Mouse (Mus musculus) forebrain, embryonic 15.5 days (tissue): ENCODE data around the gene Cga. TPM values are rescaled to one million over a fixed set of nuclear protein-coding genes. Genes with fewer than 3 reads are reported as not detected.

Experiments
- ATAC-seq: fragments of 200-750 bp; cut with Nextera tagmentation; replicated peaks from 2 replicates; pipeline ENCODE4 v1.8.0; 2017; ENCODE audit warnings: mild to moderate bottlenecking, moderate TSS enrichment, moderate library complexity
- H3K27ac ChIP-seq: fragments of 300-500 bp; sonication (generic); replicated peaks from 2 replicates; pipeline ENCODE4 v1.5.1; 2015; ENCODE audit warnings: mild to moderate bottlenecking, inconsistent platforms
- H3K27me3 ChIP-seq: fragments of 300-500 bp; sonication (generic); 2 replicates; pipeline ENCODE4 v1.6.1; 2015; ENCODE audit warnings: inconsistent platforms
- H3K36me3 ChIP-seq: fragments of 300-500 bp; sonication (generic); 2 replicates; pipeline ENCODE4 v1.6.1; 2015; ENCODE audit warnings: mild to moderate bottlenecking, inconsistent platforms
- H3K4me1 ChIP-seq: fragments of 300-500 bp; sonication (generic); 2 replicates; pipeline ENCODE4 v1.6.1; 2015; ENCODE audit warnings: inconsistent platforms
- H3K4me2 ChIP-seq: fragments of 300-500 bp; sonication (generic); replicated peaks from 2 replicates; pipeline ENCODE4 v1.6.1; 2015; ENCODE audit warnings: mild to moderate bottlenecking, inconsistent platforms
- H3K4me3 ChIP-seq: fragments of 300-500 bp; sonication (generic); 2 replicates; pipeline ENCODE4 v1.5.1; 2015; ENCODE audit warnings: mild to moderate bottlenecking, inconsistent platforms
- H3K9ac ChIP-seq: fragments of 300-500 bp; sonication (generic); replicated peaks from 2 replicates; pipeline ENCODE4 v1.6.1; 2015; ENCODE audit warnings: mild to moderate bottlenecking, inconsistent platforms
- H3K9me3 ChIP-seq: fragments of 300-500 bp; sonication (generic); 2 replicates; pipeline ENCODE4 v1.6.1; 2016; ENCODE audit warnings: inconsistent platforms
- WGBS: fragments of 180-500 bp; shearing (Covaris S2); methylation state at CpG from one replicate; pipeline ENCODE4 v1.1.7; 2015; ENCODE audit warnings: mixed read lengths; 5-methylcytosine and 5-hydroxymethylcytosine counted together
- polyA plus RNA-seq: library from polyadenylated mRNA; unstranded; fragments of >200 nt; fragmentation: Nextera tagmentation; extraction: Ambion mirVana; gene quantifications from 2 replicates; pipeline ENCODE4 v1.2.1, GENCODE M21; 2015

Gene Cga
- not detected in 2 replicates for polyA plus RNA-seq

DNA sequence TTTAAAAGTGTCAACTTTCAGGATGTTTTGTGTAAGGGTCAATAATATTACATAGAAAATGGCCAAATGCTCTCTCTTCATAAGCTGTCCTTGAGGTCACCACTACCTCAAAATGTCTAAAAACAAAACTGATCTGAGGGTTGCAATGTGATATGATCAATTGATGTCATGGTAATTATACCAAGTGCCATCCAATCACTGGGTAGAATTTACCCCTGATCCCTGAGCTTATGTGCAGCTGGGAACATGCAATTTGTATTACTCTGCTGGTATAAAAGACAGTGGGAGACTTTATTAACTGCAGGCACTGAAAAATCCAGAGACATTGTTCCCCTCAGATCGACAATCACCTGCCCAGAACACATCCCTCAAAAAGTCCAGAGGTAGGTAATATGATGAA is at the start of gene Cga:
Cga (plus strand) TSS at position 301 of the 400 bp plus-strand sequence.
- Histone ChIP-seq H3K27ac (no peak within 1 kb of the TSS), H3K4me1 (no peaks in the 10 kb centered on the region), H3K4me3 (no peak within 1 kb of the TSS), H3K36me3 (no peaks in the 10 kb centered on the region), H3K27me3 (peaks cover 10% of the 10 kb centered on the region), H3K4me2 (no peak within 1 kb of the TSS), H3K9ac (no peak within 1 kb of the TSS), H3K9me3 (no peaks in the 10 kb centered on the region)
- WGBS, result 61% methylated on average over 1 of the region's 1 CpGs
- ATAC-seq, result no peak

DNA sequence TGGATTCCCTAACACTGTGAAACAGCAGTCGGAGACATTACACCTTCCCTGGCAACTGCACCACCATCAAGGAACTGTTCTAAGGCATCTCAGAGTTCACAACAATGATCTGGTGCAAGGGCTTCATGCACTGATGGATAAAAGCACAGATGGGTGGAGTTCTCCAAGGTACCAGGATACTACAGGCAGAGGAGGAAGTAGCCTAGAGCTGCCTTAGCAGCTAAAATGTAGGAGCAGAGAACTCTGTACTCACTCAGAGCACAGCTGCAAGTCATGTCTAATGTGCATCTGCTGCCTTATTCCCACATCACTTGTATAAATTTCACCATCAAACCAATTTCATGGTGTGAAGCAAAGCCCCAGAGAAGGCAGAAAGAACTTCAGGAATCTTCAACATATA is 49.7 kb upstream of the Cga start:
- Histone ChIP-seq H3K9ac (no peak overlapping the region), H3K4me1 (peaks cover 11% of the 10 kb centered on the region; the same call in 1 of the 2 replicates), H3K27ac (no peak overlapping the region), H3K27me3 (no peaks in the 10 kb centered on the region), H3K4me3 (no peak overlapping the region), H3K36me3 (peaks cover 4% of the 10 kb centered on the region), H3K4me2 (no peak overlapping the region), H3K9me3 (no peaks in the 10 kb centered on the region)
- 100% methylated on average over 1 of the region's 1 CpGs for WGBS
- ATAC-seq, result peak; percentile 9; the same call in 1 of the 2 replicates

DNA sequence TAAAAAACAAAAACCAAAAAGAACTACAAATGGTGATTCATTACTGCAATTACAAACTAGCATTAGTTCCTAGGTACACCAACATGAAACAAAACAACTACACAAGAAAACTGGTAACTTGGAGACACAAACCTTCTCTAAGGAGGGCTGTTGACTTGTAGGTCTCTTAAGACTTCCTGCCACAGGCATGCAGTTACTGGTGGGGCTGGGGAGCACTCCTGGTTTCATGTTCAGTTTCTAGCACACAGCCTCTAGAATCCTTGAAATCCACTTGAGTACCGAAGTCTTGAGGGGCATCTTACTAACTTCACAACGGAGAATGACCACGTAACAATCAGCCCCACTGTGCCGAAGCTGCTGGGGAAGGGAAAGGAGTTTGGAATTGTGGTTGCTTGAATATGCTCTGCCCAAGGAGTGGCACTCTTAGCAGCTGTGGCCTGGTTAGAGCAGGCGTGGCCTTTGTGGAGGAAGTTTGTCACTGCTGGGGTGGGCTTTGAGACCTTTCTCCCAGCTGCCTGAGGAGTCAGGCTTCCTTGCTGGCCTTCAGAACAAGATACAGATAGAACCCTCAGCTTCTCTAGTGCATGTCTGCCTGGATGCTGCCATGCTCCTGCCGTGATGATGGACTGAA is 45.8 kb upstream of the Cga start:
- H3K4me1 ChIP-seq, result peaks cover 7% of the 10 kb centered on the region; the same call in 1 of the 2 replicates
- H3K36me3 ChIP-seq, result peaks cover 4% of the 10 kb centered on the region; the same call in 1 of the 2 replicates
- 90% methylated on average over 6 of the region's 6 CpGs for WGBS
- H3K9ac ChIP-seq, result no peak overlapping the region
- H3K9me3 ChIP-seq, result no peaks in the 10 kb centered on the region
- no peak overlapping the region for H3K4me3 ChIP-seq
- H3K27ac ChIP-seq, result no peak overlapping the region
- H3K4me2 ChIP-seq, result no peak overlapping the region
- no peak for ATAC-seq
- H3K27me3 ChIP-seq, result no peaks in the 10 kb centered on the region

DNA sequence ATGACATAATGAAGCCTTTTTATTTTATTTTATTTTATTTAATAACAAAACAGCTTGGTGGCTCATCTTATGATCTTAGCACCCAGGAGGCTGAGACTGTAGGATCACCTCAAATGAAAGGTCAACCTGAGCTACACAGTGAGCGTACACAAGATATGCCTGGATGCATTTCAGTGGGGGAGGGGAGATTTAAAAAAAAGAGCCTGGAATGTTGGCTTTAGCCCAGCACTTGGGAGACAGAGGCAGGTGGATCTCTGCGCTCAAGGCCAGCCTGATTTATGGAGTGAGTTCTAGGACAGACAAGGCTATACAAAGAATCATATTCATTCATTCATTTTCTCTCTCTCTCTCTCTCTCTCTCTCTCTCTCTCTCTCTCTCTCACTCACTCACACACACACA is 43.4 kb upstream of the Cga start:
- H3K9ac ChIP-seq, result no peak overlapping the region
- 98% methylated on average over 2 of the region's 2 CpGs for WGBS
- no peak for ATAC-seq
- 0 out of 2 replicates have a peak, but pooled peaks cover 3% of the 10 kb centered on the region for H3K4me1 ChIP-seq
- no peaks in the 10 kb centered on the region for H3K9me3 ChIP-seq
- H3K4me3 ChIP-seq, result no peak overlapping the region
- peaks cover 7% of the 10 kb centered on the region; the same call in 1 of the 2 replicates for H3K36me3 ChIP-seq
- H3K27me3 ChIP-seq, result no peaks in the 10 kb centered on the region
- no peak overlapping the region for H3K4me2 ChIP-seq
- no peak overlapping the region for H3K27ac ChIP-seq

DNA sequence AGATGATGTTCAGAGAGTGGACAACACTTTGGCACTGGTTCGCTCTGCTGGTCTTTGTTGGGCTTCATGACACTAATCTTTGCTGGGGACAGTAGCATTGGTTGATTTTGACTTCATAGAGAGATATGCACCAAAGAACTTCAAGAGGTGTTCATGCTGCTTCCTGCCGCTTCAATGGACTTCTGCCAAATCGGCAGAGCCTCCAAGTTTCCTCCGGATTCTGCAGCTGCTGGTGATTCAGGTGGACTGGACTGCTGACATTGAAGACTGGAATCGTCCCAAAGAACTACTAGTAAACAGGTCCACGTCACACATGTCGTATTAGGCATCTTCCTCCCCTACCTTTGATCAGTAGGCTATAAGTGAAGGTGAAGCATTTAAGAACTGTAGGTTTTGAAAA is 41.5 kb upstream of the Cga start:
- H3K4me2 ChIP-seq, result no peak overlapping the region
- no peak for ATAC-seq
- H3K4me3 ChIP-seq, result no peak overlapping the region
- peaks cover 7% of the 10 kb centered on the region; the same call in 1 of the 2 replicates for H3K36me3 ChIP-seq
- 92% methylated on average over 7 of the region's 7 CpGs for WGBS
- H3K27ac ChIP-seq, result no peak overlapping the region
- no peaks in the 10 kb centered on the region for H3K9me3 ChIP-seq
- H3K27me3 ChIP-seq, result no peaks in the 10 kb centered on the region
- no peak overlapping the region for H3K9ac ChIP-seq
- H3K4me1 ChIP-seq, result 0 out of 2 replicates have a peak, but pooled peaks cover 3% of the 10 kb centered on the region

DNA sequence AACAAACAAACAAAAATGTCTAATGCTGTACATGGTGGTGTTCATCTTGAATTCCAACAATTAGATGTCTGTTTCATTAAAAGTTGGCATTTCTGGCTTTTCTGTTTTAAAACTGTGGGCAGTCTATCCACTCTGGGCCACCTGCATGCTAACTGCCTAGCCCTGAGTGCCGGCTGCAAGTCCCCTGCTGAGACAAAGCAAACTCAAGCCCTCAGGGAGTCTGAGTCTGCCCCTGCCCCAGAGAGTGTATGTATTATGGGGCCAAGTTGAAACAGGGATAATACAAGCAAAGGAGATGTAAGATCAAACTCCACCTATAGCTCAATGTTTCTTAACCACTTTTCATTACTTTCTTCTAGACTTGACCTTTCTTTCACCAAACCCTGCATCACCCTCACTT is 37.6 kb upstream of the Cga start:
- no peak overlapping the region for H3K9ac ChIP-seq
- H3K4me2 ChIP-seq, result no peak overlapping the region
- ATAC-seq, result no peak
- no peak overlapping the region for H3K27ac ChIP-seq
- no peak overlapping the region for H3K4me3 ChIP-seq
- H3K9me3 ChIP-seq, result no peaks in the 10 kb centered on the region
- no peaks in the 10 kb centered on the region for H3K27me3 ChIP-seq
- H3K4me1 ChIP-seq, result peaks cover 4% of the 10 kb centered on the region; the same call in 1 of the 2 replicates
- peaks cover 7% of the 10 kb centered on the region; the same call in 1 of the 2 replicates for H3K36me3 ChIP-seq
- 32% methylated on average over 1 of the region's 1 CpGs for WGBS

DNA sequence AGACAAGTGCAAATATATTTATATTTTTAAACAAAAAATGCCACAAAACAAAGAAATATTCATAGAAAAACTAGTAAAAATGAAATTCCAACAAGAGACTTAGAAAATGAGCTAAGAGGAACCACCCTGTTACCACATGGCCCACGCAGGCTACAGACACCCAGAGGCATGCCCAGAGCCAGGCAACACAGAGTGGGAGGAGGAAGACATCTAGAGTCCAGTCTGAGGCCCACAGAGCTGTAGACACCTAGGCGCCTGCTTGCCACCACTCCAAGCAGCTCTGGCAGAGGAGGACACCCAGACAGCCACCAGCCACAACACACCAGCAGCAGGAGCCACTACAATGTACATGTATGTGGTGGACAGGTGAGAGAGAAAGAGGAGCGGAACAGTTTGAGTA is 34.7 kb upstream of the Cga start:
- WGBS, result 93% methylated on average over 3 of the region's 3 CpGs
- Histone ChIP-seq H3K27me3 (no peaks in the 10 kb centered on the region), H3K9ac (no peak overlapping the region), H3K36me3 (no peaks in the 10 kb centered on the region), H3K9me3 (no peaks in the 10 kb centered on the region), H3K27ac (no peak overlapping the region), H3K4me2 (no peak overlapping the region), H3K4me3 (no peak overlapping the region), H3K4me1 (peaks cover 4% of the 10 kb centered on the region; the same call in 1 of the 2 replicates)
- peak; percentile 24; the same call in 1 of the 2 replicates for ATAC-seq

DNA sequence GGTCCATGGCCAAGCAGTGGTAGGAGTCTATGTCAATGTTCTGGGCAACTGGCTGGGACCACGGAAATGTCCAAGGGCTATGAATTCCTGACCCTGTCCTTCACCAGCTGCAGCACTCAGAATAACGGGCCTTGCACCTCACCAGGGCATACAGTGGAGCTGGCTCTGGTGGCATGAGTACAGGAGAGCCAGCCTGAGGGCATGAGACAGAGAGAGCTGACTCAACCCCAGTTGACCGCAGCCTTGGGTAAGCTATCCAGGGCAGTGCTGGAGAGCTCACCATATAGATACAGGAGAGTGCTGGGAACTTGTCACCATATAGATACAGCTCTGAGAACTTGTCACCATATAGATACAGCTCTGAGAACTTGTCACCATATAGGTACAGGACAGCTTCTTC is 34.2 kb upstream of the Cga start:
- WGBS, result 92% methylated on average over 3 of the region's 3 CpGs
- H3K4me2 ChIP-seq, result no peak overlapping the region
- no peaks in the 10 kb centered on the region for H3K9me3 ChIP-seq
- peak; percentile 30; the same call in 1 of the 2 replicates for ATAC-seq
- no peak overlapping the region for H3K4me3 ChIP-seq
- no peaks in the 10 kb centered on the region for H3K36me3 ChIP-seq
- no peaks in the 10 kb centered on the region for H3K27me3 ChIP-seq
- no peak overlapping the region for H3K9ac ChIP-seq
- peaks cover 4% of the 10 kb centered on the region; the same call in 1 of the 2 replicates for H3K4me1 ChIP-seq
- H3K27ac ChIP-seq, result no peak overlapping the region

DNA sequence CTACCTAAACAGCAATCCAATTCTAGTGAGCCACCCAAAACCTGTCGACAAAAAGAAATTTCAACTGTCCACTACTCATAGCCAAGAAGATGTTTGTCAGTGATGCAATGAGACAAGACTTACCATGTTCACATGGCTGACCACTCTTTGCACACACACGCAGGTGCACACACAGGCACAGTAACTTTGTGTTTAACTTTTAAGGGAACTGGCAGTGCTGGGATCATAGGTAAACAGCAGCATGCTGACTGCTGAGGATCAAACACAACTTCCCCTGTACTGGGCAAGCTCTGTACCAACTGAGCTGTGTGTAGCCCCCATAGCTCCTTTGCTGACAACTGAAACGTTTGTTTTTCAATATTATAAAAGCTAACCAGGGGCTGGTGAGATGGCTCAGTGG is 32.1 kb upstream of the Cga start:
- H3K4me2 ChIP-seq, result no peak overlapping the region
- H3K9me3 ChIP-seq, result no peaks in the 10 kb centered on the region
- H3K36me3 ChIP-seq, result no peaks in the 10 kb centered on the region
- no peak overlapping the region for H3K27ac ChIP-seq
- H3K9ac ChIP-seq, result no peak overlapping the region
- no peak for ATAC-seq
- peaks cover 4% of the 10 kb centered on the region; the same call in 1 of the 2 replicates for H3K4me1 ChIP-seq
- H3K4me3 ChIP-seq, result no peak overlapping the region
- no peaks in the 10 kb centered on the region for H3K27me3 ChIP-seq
- WGBS, result 94% methylated on average over 3 of the region's 3 CpGs

DNA sequence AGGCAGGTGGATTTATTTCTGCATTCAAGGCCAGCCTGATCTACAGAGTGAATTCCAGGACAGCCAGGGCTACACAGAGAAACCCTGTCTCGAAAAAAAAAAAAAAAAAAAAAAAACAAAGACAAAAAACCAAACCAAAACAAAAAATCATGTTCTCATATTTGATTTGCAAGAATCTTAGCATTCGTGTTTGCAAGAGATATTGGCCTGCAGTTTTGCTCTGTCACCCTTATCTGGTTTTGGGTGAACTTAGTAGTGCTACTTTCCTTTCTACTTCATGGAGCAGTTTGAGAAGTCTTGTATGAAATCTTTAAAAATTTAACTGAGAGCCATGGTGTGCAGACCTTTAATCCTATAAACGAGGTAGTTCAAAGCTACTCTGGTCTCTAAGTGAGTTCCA is 23.8 kb upstream of the Cga start:
- Histone ChIP-seq H3K4me1 (peaks cover 12% of the 10 kb centered on the region; the same call in 1 of the 2 replicates), H3K36me3 (no peaks in the 10 kb centered on the region), H3K4me3 (no peak overlapping the region), H3K9me3 (no peaks in the 10 kb centered on the region), H3K27ac (no peak overlapping the region), H3K4me2 (no peak overlapping the region), H3K27me3 (no peaks in the 10 kb centered on the region), H3K9ac (no peak overlapping the region)
- no peak for ATAC-seq
- WGBS, result 88% methylated on average over 3 of the region's 3 CpGs

DNA sequence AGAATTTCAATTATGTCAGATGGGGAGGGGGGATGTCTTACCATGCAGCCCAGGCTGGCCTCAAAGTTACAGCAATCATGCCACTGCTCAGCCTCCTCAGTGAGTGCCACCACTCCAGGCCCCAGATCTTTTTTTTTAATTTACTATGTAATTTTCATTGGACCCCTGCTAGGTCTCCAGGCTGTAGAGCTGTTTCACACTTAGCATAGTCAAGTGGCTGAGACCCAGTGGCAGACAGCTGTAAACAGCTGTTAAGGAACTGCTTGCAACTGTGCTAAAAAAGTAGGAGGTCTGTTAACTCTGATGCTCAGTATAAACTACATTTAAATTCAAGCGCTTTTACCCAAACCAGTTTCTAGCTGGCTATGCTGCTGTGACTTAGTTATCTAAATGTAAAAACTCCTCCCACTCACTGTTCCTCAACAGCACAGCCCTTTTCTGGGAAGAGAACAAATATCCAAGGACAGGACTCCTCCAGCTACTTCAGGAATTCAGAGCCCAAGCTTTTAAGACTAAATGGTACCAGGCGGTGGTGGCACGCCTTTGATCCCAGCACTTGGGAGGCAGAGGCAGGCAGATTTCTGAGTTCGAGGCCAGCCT is 20.6 kb upstream of the Cga start:
- Histone ChIP-seq H3K36me3 (0 out of 2 replicates have a peak, but pooled peaks cover 7% of the 10 kb centered on the region), H3K27me3 (no peaks in the 10 kb centered on the region), H3K4me3 (no peak overlapping the region), H3K9ac (no peak overlapping the region), H3K4me2 (no peak overlapping the region), H3K9me3 (no peaks in the 10 kb centered on the region), H3K27ac (no peak overlapping the region), H3K4me1 (peaks cover 12% of the 10 kb centered on the region)
- ATAC-seq, result no peak; the same call in 1 of the 2 replicates
- WGBS, result 97% methylated on average over 4 of the region's 4 CpGs

DNA sequence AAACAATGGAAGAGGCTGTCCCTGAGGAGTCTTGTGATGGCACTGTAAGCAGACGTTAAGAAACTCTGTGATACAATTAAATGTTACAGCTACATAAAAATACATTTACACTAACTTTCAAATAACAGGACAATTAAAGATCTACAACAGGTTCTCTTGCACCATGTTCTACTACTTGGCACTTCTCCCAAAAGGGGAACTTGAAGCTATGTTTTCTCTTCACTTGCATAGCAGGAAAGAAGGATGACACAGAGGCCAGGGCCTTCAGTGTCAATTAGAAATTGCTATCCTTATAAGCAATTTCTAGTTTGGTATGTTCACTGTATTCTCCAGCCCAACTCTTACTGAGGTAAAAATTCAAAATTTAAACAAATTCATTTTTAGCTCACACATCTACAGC is 19.3 kb upstream of the Cga start:
- H3K9ac ChIP-seq, result no peak overlapping the region
- ATAC-seq, result no peak
- WGBS, result 84% methylated on average over 1 of the region's 1 CpGs
- H3K9me3 ChIP-seq, result no peaks in the 10 kb centered on the region
- 0 out of 2 replicates have a peak, but pooled peaks cover 7% of the 10 kb centered on the region for H3K36me3 ChIP-seq
- H3K4me1 ChIP-seq, result peaks cover 12% of the 10 kb centered on the region
- H3K4me2 ChIP-seq, result no peak overlapping the region
- H3K27ac ChIP-seq, result no peak overlapping the region
- H3K4me3 ChIP-seq, result no peak overlapping the region
- no peaks in the 10 kb centered on the region for H3K27me3 ChIP-seq
